Mouse (Mus musculus): ENCODE data around the gene Mpnd. TPM values are rescaled to one million over a fixed set of nuclear protein-coding genes. Genes with fewer than 3 reads are reported as not detected.

Mpnd gene
- polyA plus RNA-seq, 1 experiment from 2014 or later: 77.5 TPM

GRCm38 (mm10) chr17:56038583-56039261 lies 33.2 kb downstream of the Mpnd start:
- no peak for ATAC-seq
- 90% methylated on average over 8 of the region's 8 CpGs for WGBS
- H3K27ac ChIP-seq (ENCODE audit: low read length): no peak overlapping the region
- H3K4me3 ChIP-seq (ENCODE audit: low read length): no peak overlapping the region
- no peak overlapping the region for H3K9ac ChIP-seq (ENCODE audit: low read depth, low read length)
- H3K4me1 ChIP-seq (ENCODE audit: control insufficient read depth, insufficient read depth, low read length): peaks cover 31% of the 10 kb centered on the region
- H3K4me2 ChIP-seq (ENCODE audit: low read depth, low read length): no peak overlapping the region
- no peaks in the 10 kb centered on the region for H3K27me3 ChIP-seq (replicated peaks; ENCODE audit: control insufficient read depth, insufficient read depth, low read length)
- peaks cover 4% of the 10 kb centered on the region; the same call in 1 of the 2 replicates for H3K36me3 ChIP-seq (ENCODE audit: control insufficient read depth, insufficient read depth, low read length)
- no peaks in the 10 kb centered on the region for H3K9me3 ChIP-seq (ENCODE audit: control insufficient read depth, low read length)

GRCm38 (mm10) chr17:56039345-56039744 lies 33.8 kb downstream of the Mpnd start:
- 77% methylated on average over 4 of the region's 4 CpGs for WGBS
- Histone ChIP-seq H3K4me1 (ENCODE audit: control insufficient read depth, insufficient read depth, low read length) (peaks cover 25% of the 10 kb centered on the region), H3K9ac (ENCODE audit: low read depth, low read length) (0 out of 2 replicates have a peak overlapping the region, but pooled peaks have one; percentile 58), H3K27me3 (replicated peaks; ENCODE audit: control insufficient read depth, insufficient read depth, low read length) (no peaks in the 10 kb centered on the region), H3K27ac (ENCODE audit: low read length) (no peak overlapping the region), H3K4me3 (ENCODE audit: low read length) (peak overlapping the region; percentile 87), H3K36me3 (ENCODE audit: control insufficient read depth, insufficient read depth, low read length) (peaks cover 4% of the 10 kb centered on the region), H3K9me3 (ENCODE audit: control insufficient read depth, low read length) (no peaks in the 10 kb centered on the region), H3K4me2 (ENCODE audit: low read depth, low read length) (peak overlapping the region; percentile 38; the same call in 1 of the 2 replicates)
- ATAC-seq: no peak

GRCm38 (mm10) chr17:56040030-56040856 lies 34.7 kb downstream of the Mpnd start, which contains the start of gene Chaf1a:
TSS of gene Chaf1a (plus strand) at chr17:56040439.
- Histone ChIP-seq H3K4me1 (ENCODE audit: control insufficient read depth, insufficient read depth, low read length) (peaks cover 16% of the 10 kb centered on the region), H3K36me3 (ENCODE audit: control insufficient read depth, insufficient read depth, low read length) (no peaks in the 10 kb centered on the region; the same call in 1 of the 2 replicates), H3K9ac (ENCODE audit: low read depth, low read length) (peak within 1 kb of the TSS; percentile 88), H3K27me3 (replicated peaks; ENCODE audit: control insufficient read depth, insufficient read depth, low read length) (no peaks in the 10 kb centered on the region), H3K4me2 (ENCODE audit: low read depth, low read length) (peak within 1 kb of the TSS; percentile 85), H3K27ac (ENCODE audit: low read length) (peak within 1 kb of the TSS; percentile 86), H3K9me3 (ENCODE audit: control insufficient read depth, low read length) (no peaks in the 10 kb centered on the region), H3K4me3 (ENCODE audit: low read length) (peak within 1 kb of the TSS; percentile 87)
- ATAC-seq: peak; percentile 87
- under 1% methylated on average over 68 of the region's 68 CpGs for WGBS

GRCm38 (mm10) chr17:56040857-56041163 lies 35.3 kb downstream of the Mpnd start:
- peak overlapping the region; percentile 87 for H3K4me3 ChIP-seq (ENCODE audit: low read length)
- peak overlapping the region; percentile 85 for H3K4me2 ChIP-seq (ENCODE audit: low read depth, low read length)
- H3K4me1 ChIP-seq (ENCODE audit: control insufficient read depth, insufficient read depth, low read length): peaks cover 14% of the 10 kb centered on the region
- no peaks in the 10 kb centered on the region; the same call in 1 of the 2 replicates for H3K36me3 ChIP-seq (ENCODE audit: control insufficient read depth, insufficient read depth, low read length)
- H3K9me3 ChIP-seq (ENCODE audit: control insufficient read depth, low read length): no peaks in the 10 kb centered on the region
- under 1% methylated on average over 12 of the region's 12 CpGs for WGBS
- peak overlapping the region; percentile 88 for H3K9ac ChIP-seq (ENCODE audit: low read depth, low read length)
- no peaks in the 10 kb centered on the region for H3K27me3 ChIP-seq (replicated peaks; ENCODE audit: control insufficient read depth, insufficient read depth, low read length)
- ATAC-seq: no peak
- H3K27ac ChIP-seq (ENCODE audit: low read length): peak overlapping the region; percentile 86

GRCm38 (mm10) chr17:56051369-56051768 lies 45.9 kb downstream of the Mpnd start:
- Histone ChIP-seq H3K27ac (ENCODE audit: low read length) (no peak overlapping the region), H3K27me3 (replicated peaks; ENCODE audit: control insufficient read depth, insufficient read depth, low read length) (no peaks in the 10 kb centered on the region), H3K4me1 (ENCODE audit: control insufficient read depth, insufficient read depth, low read length) (no peaks in the 10 kb centered on the region), H3K9me3 (ENCODE audit: control insufficient read depth, low read length) (no peaks in the 10 kb centered on the region), H3K4me2 (ENCODE audit: low read depth, low read length) (no peak overlapping the region), H3K9ac (ENCODE audit: low read depth, low read length) (no peak overlapping the region), H3K36me3 (ENCODE audit: control insufficient read depth, insufficient read depth, low read length) (peaks cover 13% of the 10 kb centered on the region), H3K4me3 (ENCODE audit: low read length) (no peak overlapping the region)
- ATAC-seq: no peak
- 80% methylated on average over 5 of the region's 5 CpGs for WGBS

GRCm38 (mm10) chr17:56054938-56055337 lies 49.4 kb downstream of the Mpnd start:
- Histone ChIP-seq H3K4me3 (ENCODE audit: low read length) (no peak overlapping the region), H3K4me2 (ENCODE audit: low read depth, low read length) (no peak overlapping the region), H3K4me1 (ENCODE audit: control insufficient read depth, insufficient read depth, low read length) (no peaks in the 10 kb centered on the region), H3K27me3 (replicated peaks; ENCODE audit: control insufficient read depth, insufficient read depth, low read length) (no peaks in the 10 kb centered on the region), H3K9me3 (ENCODE audit: control insufficient read depth, low read length) (no peaks in the 10 kb centered on the region), H3K27ac (ENCODE audit: low read length) (no peak overlapping the region), H3K9ac (ENCODE audit: low read depth, low read length) (no peak overlapping the region), H3K36me3 (ENCODE audit: control insufficient read depth, insufficient read depth, low read length) (peaks cover 19% of the 10 kb centered on the region; the same call in 1 of the 2 replicates)
- no peak for ATAC-seq

- ATAC-seq: no peak
Observed at GRCm38 (mm10) chr17:56055945-56056678, 50.6 kb downstream of the Mpnd start.

GRCm38 (mm10) chr17:56057381-56058120 lies 52.0 kb downstream of the Mpnd start:
- no peak overlapping the region for H3K4me2 ChIP-seq (ENCODE audit: low read depth, low read length)
- no peak overlapping the region for H3K9ac ChIP-seq (ENCODE audit: low read depth, low read length)
- WGBS: 87% methylated on average over 11 of the region's 11 CpGs
- H3K27ac ChIP-seq (ENCODE audit: low read length): no peak overlapping the region
- H3K9me3 ChIP-seq (ENCODE audit: control insufficient read depth, low read length): no peaks in the 10 kb centered on the region
- H3K4me1 ChIP-seq (ENCODE audit: control insufficient read depth, insufficient read depth, low read length): no peaks in the 10 kb centered on the region
- no peak for ATAC-seq
- H3K4me3 ChIP-seq (ENCODE audit: low read length): no peak overlapping the region
- H3K36me3 ChIP-seq (ENCODE audit: control insufficient read depth, insufficient read depth, low read length): peaks cover 25% of the 10 kb centered on the region
- no peaks in the 10 kb centered on the region for H3K27me3 ChIP-seq (replicated peaks; ENCODE audit: control insufficient read depth, insufficient read depth, low read length)

More at GRCm38 (mm10) chr17:56055945-56056678, 50.6 kb downstream of the Mpnd start:
- peaks cover 22% of the 10 kb centered on the region for H3K36me3 ChIP-seq (ENCODE audit: control insufficient read depth, insufficient read depth, low read length)
- no peak overlapping the region for H3K4me3 ChIP-seq (ENCODE audit: low read length)
- H3K9me3 ChIP-seq (ENCODE audit: control insufficient read depth, low read length): no peaks in the 10 kb centered on the region
- H3K27me3 ChIP-seq (replicated peaks; ENCODE audit: control insufficient read depth, insufficient read depth, low read length): no peaks in the 10 kb centered on the region
- no peak overlapping the region for H3K4me2 ChIP-seq (ENCODE audit: low read depth, low read length)
- no peak overlapping the region for H3K9ac ChIP-seq (ENCODE audit: low read depth, low read length)
- H3K4me1 ChIP-seq (ENCODE audit: control insufficient read depth, insufficient read depth, low read length): no peaks in the 10 kb centered on the region
- H3K27ac ChIP-seq (ENCODE audit: low read length): no peak overlapping the region
- 67% methylated on average over 4 of the region's 4 CpGs for WGBS
